Mouse (Mus musculus): ENCODE data around the gene Ppp1r8. TPM values are rescaled to one million over a fixed set of nuclear protein-coding genes. Genes with fewer than 3 reads are reported as not detected.

The Ppp1r8 gene
- polyA plus RNA-seq (2012; rRNA removed) (27.2 and 37.2 TPM in 2 replicates), polyA plus RNA-seq (2014; fragmentation: Nextera tagmentation; extraction: Ambion mirVana) (33.8 and 37.2 TPM in 2 replicates)

DNA sequence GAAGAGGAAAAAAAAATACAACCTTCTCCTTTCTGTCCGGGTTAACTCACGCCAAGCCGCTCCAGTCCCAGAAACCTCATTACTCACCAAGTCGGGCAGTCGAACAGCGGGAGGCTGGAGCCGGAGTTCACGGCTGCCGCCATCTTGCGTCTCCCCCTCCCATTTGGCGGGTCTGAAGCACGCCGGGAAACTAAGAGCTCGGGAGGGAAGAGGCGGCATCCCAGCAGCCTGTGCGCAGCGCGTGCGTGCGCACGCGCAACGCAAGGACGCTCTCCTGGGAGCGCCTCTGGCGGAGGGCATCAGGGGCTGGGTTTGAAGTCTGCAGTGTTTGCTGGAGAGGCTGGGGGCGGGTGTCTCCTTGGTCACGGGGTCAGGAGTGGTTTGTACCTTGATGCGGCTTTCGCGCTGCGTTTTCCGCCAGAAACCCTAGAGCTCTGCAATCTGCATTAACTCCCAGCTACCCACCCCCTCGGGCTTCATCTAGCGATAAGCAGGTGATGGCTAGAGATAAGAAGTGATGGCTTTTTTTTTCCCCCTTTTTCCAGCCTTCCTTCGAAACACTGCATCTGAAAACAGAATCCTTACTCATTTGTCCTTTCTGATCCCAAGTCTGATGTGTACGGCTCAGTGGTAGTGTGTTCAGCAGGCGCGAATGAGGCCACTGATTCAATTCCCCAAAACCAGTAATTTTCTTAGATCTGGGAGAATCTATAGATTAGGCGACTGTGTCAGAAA is at the start of gene Ppp1r8:
Gene Ppp1r8, minus strand, starts transcription at position 200 of the 735 bp plus-strand sequence.
- Histone ChIP-seq H3K9me3 (ENCODE audit: control insufficient read depth, low read length) (no peaks in the 10 kb centered on the region), H3K4me2 (ENCODE audit: low read depth) (peak within 1 kb of the TSS; percentile 71), H3K27me3 (ENCODE audit: control insufficient read depth, insufficient read depth, low read length) (no peaks in the 10 kb centered on the region), H3K9ac (replicated peaks) (peak within 1 kb of the TSS; percentile 76), H3K4me3 (ENCODE audit: insufficient read depth in 1 of 2, low read depth in 2 of 2, low read length in 2 of 2) (peak within 1 kb of the TSS; percentile 80 to 91), H3K27ac (peak within 1 kb of the TSS; percentile 60), H3K36me3 (replicated peaks; ENCODE audit: control insufficient read depth, insufficient read depth, low read depth) (peaks cover 19% of the 10 kb centered on the region), H3K4me1 (replicated peaks; ENCODE audit: control insufficient read depth in 2 of 2, insufficient read depth in 2 of 2, low read length in 1 of 2) (peaks cover 6 to 9% of the 10 kb centered on the region in 2 experiments)
- DNase-seq (ENCODE audit: low read depth in 3 of 3, low spot score in 3 of 3) (peak; percentile 81 to 84 (median 83)), ATAC-seq (ENCODE audit: insufficient read depth) (peak; percentile 97)
- TF ChIP-seq CTCF (IDR thresholded peaks at IDR 0.05; ENCODE audit: low read depth) (peak; percentile 77), EP300 (IDR thresholded peaks at IDR 0.05; ENCODE audit: low read depth) (no peak; the same call in 1 of the 2 replicates)
- WGBS (ENCODE audit: insufficient replicate concordance), result 2% methylated on average over 40 of the region's 40 CpGs

DNA sequence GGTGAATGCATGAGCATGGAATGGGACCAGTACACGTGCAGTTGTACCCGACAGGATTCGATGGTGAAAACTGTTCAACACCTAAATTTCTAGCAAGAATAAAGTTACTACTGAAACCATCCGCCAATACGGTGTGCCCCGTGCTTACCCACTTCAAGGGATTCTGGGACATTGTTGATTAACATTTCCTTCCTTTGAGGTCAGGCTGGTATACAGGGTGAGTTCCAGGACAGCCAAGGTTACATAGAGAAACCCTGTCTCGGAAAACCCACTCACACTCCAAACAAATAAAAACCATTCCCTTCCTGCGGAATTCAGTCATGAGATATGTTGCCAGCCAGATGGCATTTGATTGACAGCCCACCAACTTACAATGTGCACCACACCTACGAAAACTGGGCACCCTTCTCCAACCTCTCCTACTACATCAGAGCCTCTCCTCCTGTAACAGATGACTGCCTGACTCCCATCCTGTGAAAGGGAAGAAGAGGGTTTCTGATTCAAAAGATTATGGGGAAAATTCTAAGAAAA is 41.9 kb upstream of the Ppp1r8 start:
- H3K9me3 ChIP-seq (ENCODE audit: control insufficient read depth, low read length), result no peaks in the 10 kb centered on the region
- 0 out of 2 replicates have a peak, but pooled peaks have one; percentile 6 for ATAC-seq (ENCODE audit: insufficient read depth)

DNA sequence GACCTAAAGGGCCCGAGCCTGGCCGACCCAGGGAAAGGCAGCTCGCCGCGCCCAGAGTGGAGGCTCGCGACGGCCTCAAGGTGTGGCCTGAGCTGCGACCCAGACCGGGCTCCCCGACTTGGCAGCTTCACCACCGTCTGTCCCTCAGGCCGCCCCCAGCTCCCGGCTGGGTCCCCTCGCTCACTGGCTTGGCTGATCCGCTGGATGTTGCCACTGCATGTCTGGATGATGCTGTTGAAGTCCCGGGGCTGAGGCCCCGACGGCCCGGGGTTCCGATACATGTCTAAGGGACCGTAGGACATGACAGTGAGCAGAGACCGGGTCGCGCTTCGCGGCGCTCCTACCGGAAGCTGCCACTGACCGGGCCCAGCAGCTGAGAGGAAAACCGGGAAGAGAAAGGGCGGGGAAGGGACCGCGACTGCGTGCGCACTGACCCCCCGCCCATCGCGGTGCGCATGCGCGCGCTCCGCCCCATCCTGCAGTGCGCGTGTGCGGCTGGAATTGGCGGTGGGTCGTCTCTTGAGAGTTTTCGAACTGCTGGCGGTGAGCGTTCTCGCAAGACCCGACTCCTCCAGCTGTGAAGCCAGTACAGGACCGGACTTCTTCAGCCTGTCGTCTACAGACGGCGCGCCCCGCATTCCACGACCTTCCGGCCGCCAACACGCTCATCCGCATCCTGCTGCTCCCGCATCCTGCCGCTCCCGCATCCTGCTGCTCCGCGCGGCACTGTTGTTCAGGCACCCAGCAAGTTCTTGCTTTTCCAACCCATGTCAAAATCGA is 41.3 kb upstream of the Ppp1r8 start, which contains the start of gene Stx12:
Gene Stx12, minus strand, starts transcription at position 446 of the 780 bp plus-strand sequence.
- Histone ChIP-seq H3K4me3 (ENCODE audit: insufficient read depth in 1 of 2, low read depth in 2 of 2, low read length in 2 of 2) (peak within 1 kb of the TSS; percentile 77 to 93), H3K9me3 (ENCODE audit: control insufficient read depth, low read length) (no peaks in the 10 kb centered on the region), H3K36me3 (replicated peaks; ENCODE audit: control insufficient read depth, insufficient read depth, low read depth) (no peaks in the 10 kb centered on the region; the same call in 1 of the 2 replicates), H3K9ac (replicated peaks) (peak within 1 kb of the TSS; percentile 94), H3K4me2 (ENCODE audit: low read depth) (peak within 1 kb of the TSS; percentile 95), H3K27ac (peak within 1 kb of the TSS; percentile 76), H3K4me1 (replicated peaks; ENCODE audit: control insufficient read depth in 2 of 2, insufficient read depth in 2 of 2, low read length in 1 of 2) (peaks cover 3 to 13% of the 10 kb centered on the region in 2 experiments), H3K27me3 (ENCODE audit: control insufficient read depth, insufficient read depth, low read length) (no peaks in the 10 kb centered on the region)
- peak; percentile 94 for ATAC-seq (ENCODE audit: insufficient read depth)
- TF ChIP-seq CTCF (IDR thresholded peaks at IDR 0.05; ENCODE audit: low read depth) (no peak), EP300 (IDR thresholded peaks at IDR 0.05; ENCODE audit: low read depth) (no peak)
- peak; percentile 63 to 73 (median 70) for DNase-seq (ENCODE audit: low read depth in 3 of 3, low spot score in 3 of 3)
- under 1% methylated on average over 72 of the region's 72 CpGs for WGBS (ENCODE audit: insufficient replicate concordance)

More for the DNA sequence above, 41.9 kb upstream of the Ppp1r8 start:
- H3K9ac ChIP-seq (replicated peaks), result peak overlapping the region; percentile 94
- TF ChIP-seq EP300 (IDR thresholded peaks at IDR 0.05; ENCODE audit: low read depth), result no peak
- TF ChIP-seq CTCF (IDR thresholded peaks at IDR 0.05; ENCODE audit: low read depth), result no peak
- no peak overlapping the region for H3K27ac ChIP-seq
- H3K27me3 ChIP-seq (ENCODE audit: control insufficient read depth, insufficient read depth, low read length), result no peaks in the 10 kb centered on the region
- peak overlapping the region; percentile 77 to 93 for H3K4me3 ChIP-seq (ENCODE audit: insufficient read depth in 1 of 2, low read depth in 2 of 2, low read length in 2 of 2)
- peak overlapping the region; percentile 95 for H3K4me2 ChIP-seq (ENCODE audit: low read depth)
- peaks cover 3 to 13% of the 10 kb centered on the region in 2 experiments for H3K4me1 ChIP-seq (replicated peaks; ENCODE audit: control insufficient read depth in 2 of 2, insufficient read depth in 2 of 2, low read length in 1 of 2)
- no peak for DNase-seq (ENCODE audit: low read depth in 3 of 3, low spot score in 3 of 3)
- H3K36me3 ChIP-seq (replicated peaks; ENCODE audit: control insufficient read depth, insufficient read depth, low read depth), result no peaks in the 10 kb centered on the region; the same call in 1 of the 2 replicates
- WGBS (ENCODE audit: insufficient replicate concordance), result 11% methylated on average over 9 of the region's 9 CpGs

DNA sequence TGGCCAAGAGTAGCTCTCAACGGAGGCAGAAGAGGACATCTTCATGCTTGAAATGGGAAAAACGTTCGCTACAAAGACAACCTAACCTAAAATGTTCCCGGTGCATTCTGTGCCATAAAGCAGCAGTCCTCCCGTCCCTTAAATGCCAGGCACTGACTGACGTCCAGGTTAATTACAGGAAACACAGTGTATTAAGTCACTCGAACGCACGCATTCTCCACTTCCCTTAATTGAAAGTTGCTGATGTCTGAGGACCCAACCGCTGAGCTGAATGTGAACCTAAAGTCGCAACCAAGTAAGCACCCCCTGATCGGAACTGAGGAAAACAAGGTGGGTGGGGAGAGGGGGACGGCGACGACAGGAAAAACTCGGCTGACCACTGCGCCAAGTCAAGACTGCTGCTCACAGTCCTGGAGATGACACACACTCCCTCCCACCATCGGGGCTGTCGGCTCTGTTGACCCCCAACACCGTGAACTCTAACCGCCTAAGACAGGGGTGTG is 40.6 kb upstream of the Ppp1r8 start:
- Histone ChIP-seq H3K4me1 (replicated peaks; ENCODE audit: control insufficient read depth in 2 of 2, insufficient read depth in 2 of 2, low read length in 1 of 2) (peaks cover 3 to 13% of the 10 kb centered on the region in 2 experiments), H3K36me3 (replicated peaks; ENCODE audit: control insufficient read depth, insufficient read depth, low read depth) (no peaks in the 10 kb centered on the region; the same call in 1 of the 2 replicates), H3K4me2 (ENCODE audit: low read depth) (peak overlapping the region; percentile 95), H3K4me3 (ENCODE audit: insufficient read depth in 1 of 2, low read depth in 2 of 2, low read length in 2 of 2) (peak overlapping the region; percentile 77 to 93), H3K27me3 (ENCODE audit: control insufficient read depth, insufficient read depth, low read length) (no peaks in the 10 kb centered on the region), H3K9ac (replicated peaks) (peak overlapping the region; percentile 94), H3K27ac (peak overlapping the region; percentile 76), H3K9me3 (ENCODE audit: control insufficient read depth, low read length) (no peaks in the 10 kb centered on the region)
- WGBS (ENCODE audit: insufficient replicate concordance), result under 1% methylated on average over 21 of the region's 21 CpGs
- DNase-seq (ENCODE audit: low read depth in 3 of 3, low spot score in 3 of 3) (peak in 2 of 3 experiments; percentile 9 to 35), ATAC-seq (ENCODE audit: insufficient read depth) (no peak)
- TF ChIP-seq EP300 (IDR thresholded peaks at IDR 0.05; ENCODE audit: low read depth) (no peak), CTCF (IDR thresholded peaks at IDR 0.05; ENCODE audit: low read depth) (no peak)
